Mouse (Mus musculus): ENCODE measurements around the gene Hpcal4. TPM values are rescaled to one million over a fixed set of nuclear protein-coding genes. Genes with fewer than 3 reads are reported as not detected.

The Hpcal4 gene
- polyA plus RNA-seq, 1 experiment from 2014 or later = 3.7 TPM

- 57% methylated on average over 2 of the region's 2 CpGs for WGBS
- no peak for DNase-seq (ENCODE audit: low spot score)
- no peak overlapping the region for H3K4me3 ChIP-seq (replicated peaks; ENCODE audit: low read depth, low read length)
- no peak overlapping the region for H3K9ac ChIP-seq (ENCODE audit: low read depth, low read length)
- no peaks in the 10 kb centered on the region for H3K4me1 ChIP-seq (replicated peaks; ENCODE audit: insufficient read depth, low read length)
- no peaks in the 10 kb centered on the region for H3K27me3 ChIP-seq (ENCODE audit: insufficient read depth, low read length)
- H3K4me2 ChIP-seq (ENCODE audit: low read length) = no peak overlapping the region
- no peak overlapping the region for H3K27ac ChIP-seq
- no peaks in the 10 kb centered on the region for H3K36me3 ChIP-seq (ENCODE audit: insufficient read depth, low read length)
- no peaks in the 10 kb centered on the region for H3K9me3 ChIP-seq (replicated peaks; ENCODE audit: low read length)
- no peak for ATAC-seq (replicated peaks; ENCODE audit: low FRiP score, low read depth)
- TF ChIP-seq CTCF (IDR thresholded peaks at IDR 0.05; ENCODE audit: low read depth) = no peak
These were observed 29.3 kb downstream of the Hpcal4 start for GRCm38 (mm10) chr4:123212330-123212729.

- H3K4me3 ChIP-seq (replicated peaks; ENCODE audit: low read depth, low read length) = no peak overlapping the region
- H3K27ac ChIP-seq = no peak overlapping the region
- no peak for TF ChIP-seq CTCF (IDR thresholded peaks at IDR 0.05; ENCODE audit: low read depth)
- ATAC-seq (replicated peaks; ENCODE audit: low FRiP score, low read depth) (no peak), DNase-seq (ENCODE audit: low spot score) (no peak)
- H3K9ac ChIP-seq (ENCODE audit: low read depth, low read length) = no peak overlapping the region
- H3K4me2 ChIP-seq (ENCODE audit: low read length) = no peak overlapping the region
- no peaks in the 10 kb centered on the region for H3K27me3 ChIP-seq (ENCODE audit: insufficient read depth, low read length)
- no peaks in the 10 kb centered on the region for H3K9me3 ChIP-seq (replicated peaks; ENCODE audit: low read length)
- H3K4me1 ChIP-seq (replicated peaks; ENCODE audit: insufficient read depth, low read length) = no peaks in the 10 kb centered on the region
- H3K36me3 ChIP-seq (ENCODE audit: insufficient read depth, low read length) = no peaks in the 10 kb centered on the region
- WGBS = 93% methylated on average over 9 of the region's 9 CpGs
These were observed 30.9 kb downstream of the Hpcal4 start for GRCm38 (mm10) chr4:123213975-123214374.

- no peak for DNase-seq (ENCODE audit: low spot score)
- ATAC-seq (replicated peaks; ENCODE audit: low FRiP score, low read depth) = no peak
- Histone ChIP-seq H3K36me3 (ENCODE audit: insufficient read depth, low read length) (no peaks in the 10 kb centered on the region), H3K4me1 (replicated peaks; ENCODE audit: insufficient read depth, low read length) (no peaks in the 10 kb centered on the region), H3K4me3 (replicated peaks; ENCODE audit: low read depth, low read length) (no peak overlapping the region), H3K9me3 (replicated peaks; ENCODE audit: low read length) (no peaks in the 10 kb centered on the region), H3K27ac (no peak overlapping the region), H3K4me2 (ENCODE audit: low read length) (no peak overlapping the region), H3K27me3 (ENCODE audit: insufficient read depth, low read length) (no peaks in the 10 kb centered on the region), H3K9ac (ENCODE audit: low read depth, low read length) (no peak overlapping the region)
- no peak for TF ChIP-seq CTCF (IDR thresholded peaks at IDR 0.05; ENCODE audit: low read depth)
- WGBS = 90% methylated on average over 1 of the region's 1 CpGs
These were observed 32.3 kb downstream of the Hpcal4 start for GRCm38 (mm10) chr4:123215367-123215766.

GRCm38 (mm10) chr4:123216782-123217181 is 33.8 kb downstream of the Hpcal4 start:
- H3K9ac ChIP-seq (ENCODE audit: low read depth, low read length) = no peak overlapping the region
- no peaks in the 10 kb centered on the region for H3K9me3 ChIP-seq (replicated peaks; ENCODE audit: low read length)
- H3K27ac ChIP-seq = no peak overlapping the region
- no peaks in the 10 kb centered on the region for H3K4me1 ChIP-seq (replicated peaks; ENCODE audit: insufficient read depth, low read length)
- DNase-seq (ENCODE audit: low spot score) (peak; percentile 65), ATAC-seq (replicated peaks; ENCODE audit: low FRiP score, low read depth) (no peak)
- no peak overlapping the region for H3K4me2 ChIP-seq (ENCODE audit: low read length)
- no peaks in the 10 kb centered on the region for H3K27me3 ChIP-seq (ENCODE audit: insufficient read depth, low read length)
- 9% methylated on average over 1 of the region's 1 CpGs for WGBS
- H3K36me3 ChIP-seq (ENCODE audit: insufficient read depth, low read length) = no peaks in the 10 kb centered on the region
- peak; percentile 95 for TF ChIP-seq CTCF (IDR thresholded peaks at IDR 0.05; ENCODE audit: low read depth)
- H3K4me3 ChIP-seq (replicated peaks; ENCODE audit: low read depth, low read length) = no peak overlapping the region

- Histone ChIP-seq H3K4me1 (replicated peaks; ENCODE audit: insufficient read depth, low read length) (no peaks in the 10 kb centered on the region), H3K4me2 (ENCODE audit: low read length) (no peak overlapping the region), H3K9me3 (replicated peaks; ENCODE audit: low read length) (no peaks in the 10 kb centered on the region), H3K4me3 (replicated peaks; ENCODE audit: low read depth, low read length) (no peak overlapping the region), H3K9ac (ENCODE audit: low read depth, low read length) (no peak overlapping the region), H3K27ac (no peak overlapping the region), H3K36me3 (ENCODE audit: insufficient read depth, low read length) (no peaks in the 10 kb centered on the region), H3K27me3 (ENCODE audit: insufficient read depth, low read length) (no peaks in the 10 kb centered on the region)
- peak; percentile 88 for DNase-seq (ENCODE audit: low spot score)
- peak; percentile 84 for ATAC-seq (replicated peaks; ENCODE audit: low FRiP score, low read depth)
- WGBS = 64% methylated on average over 15 of the region's 15 CpGs
- TF ChIP-seq CTCF (IDR thresholded peaks at IDR 0.05; ENCODE audit: low read depth) = peak; percentile 98
These were observed 36.8 kb downstream of the Hpcal4 start for GRCm38 (mm10) chr4:123219720-123220357.

GRCm38 (mm10) chr4:123220637-123221036 is 37.6 kb downstream of the Hpcal4 start:
- H3K4me3 ChIP-seq (replicated peaks; ENCODE audit: low read depth, low read length) = no peak overlapping the region
- H3K36me3 ChIP-seq (ENCODE audit: insufficient read depth, low read length) = no peaks in the 10 kb centered on the region
- DNase-seq (ENCODE audit: low spot score) (no peak), ATAC-seq (replicated peaks; ENCODE audit: low FRiP score, low read depth) (no peak)
- no peak for TF ChIP-seq CTCF (IDR thresholded peaks at IDR 0.05; ENCODE audit: low read depth)
- 68% methylated on average over 4 of the region's 4 CpGs for WGBS
- no peaks in the 10 kb centered on the region for H3K27me3 ChIP-seq (ENCODE audit: insufficient read depth, low read length)
- H3K27ac ChIP-seq = no peak overlapping the region
- no peak overlapping the region for H3K9ac ChIP-seq (ENCODE audit: low read depth, low read length)
- H3K4me1 ChIP-seq (replicated peaks; ENCODE audit: insufficient read depth, low read length) = no peaks in the 10 kb centered on the region
- no peaks in the 10 kb centered on the region for H3K9me3 ChIP-seq (replicated peaks; ENCODE audit: low read length)
- no peak overlapping the region for H3K4me2 ChIP-seq (ENCODE audit: low read length)

- no peaks in the 10 kb centered on the region for H3K36me3 ChIP-seq (ENCODE audit: insufficient read depth, low read length)
- peaks cover 17% of the 10 kb centered on the region for H3K4me1 ChIP-seq (replicated peaks; ENCODE audit: insufficient read depth, low read length)
- H3K9me3 ChIP-seq (replicated peaks; ENCODE audit: low read length) = no peaks in the 10 kb centered on the region
- H3K27me3 ChIP-seq (ENCODE audit: insufficient read depth, low read length) = no peaks in the 10 kb centered on the region
- 68% methylated on average over 3 of the region's 3 CpGs for WGBS
- no peak overlapping the region for H3K4me2 ChIP-seq (ENCODE audit: low read length)
- H3K27ac ChIP-seq = no peak overlapping the region
- peak; percentile 64 for TF ChIP-seq CTCF (IDR thresholded peaks at IDR 0.05; ENCODE audit: low read depth)
- H3K4me3 ChIP-seq (replicated peaks; ENCODE audit: low read depth, low read length) = no peak overlapping the region
- DNase-seq (ENCODE audit: low spot score) (no peak), ATAC-seq (replicated peaks; ENCODE audit: low FRiP score, low read depth) (no peak)
- H3K9ac ChIP-seq (ENCODE audit: low read depth, low read length) = no peak overlapping the region
These were observed 40.3 kb downstream of the Hpcal4 start for GRCm38 (mm10) chr4:123223309-123223708.
